Comparison of ENCODE assay signal across 8 mouse cellular contexts in genomic region chr17:31806025-31806424, GRCm38 (mm10). TPM values are rescaled to one million over a fixed set of nuclear protein-coding genes. Genes with fewer than 3 reads are reported as not detected.
A peak's percentile ranks its signal among the peaks of the same experiment; 100 is the strongest.
DNase-seq lines count a peak whose midpoint lies in the region; ATAC-seq and TF ChIP-seq lines count a peak whose summit lies in the region.

No protein-coding gene starts in this region.

- H3K36me3 ChIP-seq in heart, embryonic 13.5 days = no peaks in the 10 kb centered on the region
- no peaks in the 10 kb centered on the region for H3K36me3 ChIP-seq in neural tube, embryonic 13.5 days
- H3K36me3 ChIP-seq in kidney, embryonic 14.5 days (ENCODE audit: control insufficient read depth, insufficient read depth, low read length) = no peaks in the 10 kb centered on the region
- no peaks in the 10 kb centered on the region for H3K36me3 ChIP-seq in stomach, embryonic 16.5 days (ENCODE audit: control insufficient read depth, insufficient read depth, low read length)
- H3K36me3 ChIP-seq in liver, postnatal 0 days (replicated peaks; ENCODE audit: insufficient read depth, low read length) = no peaks in the 10 kb centered on the region

- no peak overlapping the region for H3K4me2 ChIP-seq in heart, embryonic 13.5 days
- no peak overlapping the region for H3K4me2 ChIP-seq in neural tube, embryonic 13.5 days
- H3K4me2 ChIP-seq in kidney, embryonic 14.5 days (replicated peaks; ENCODE audit: low read depth, low read length) = no peak overlapping the region
- H3K4me2 ChIP-seq in stomach, embryonic 16.5 days (ENCODE audit: low read depth, low read length) = no peak overlapping the region
- H3K4me2 ChIP-seq in liver, postnatal 0 days (ENCODE audit: low read depth, low read length) = no peak overlapping the region

- TF ChIP-seq EP300 in liver, postnatal 0 days (IDR thresholded peaks at IDR 0.05; ENCODE audit: low read depth) = no peak

- H3K27me3 ChIP-seq in heart, embryonic 13.5 days (replicated peaks) = no peaks in the 10 kb centered on the region
- H3K27me3 ChIP-seq in neural tube, embryonic 13.5 days = no peaks in the 10 kb centered on the region
- no peaks in the 10 kb centered on the region for H3K27me3 ChIP-seq in kidney, embryonic 14.5 days (ENCODE audit: control insufficient read depth, insufficient read depth, low read length)
- H3K27me3 ChIP-seq in stomach, embryonic 16.5 days (ENCODE audit: control insufficient read depth, insufficient read depth, low read length) = no peaks in the 10 kb centered on the region
- no peaks in the 10 kb centered on the region for H3K27me3 ChIP-seq in liver, postnatal 0 days (ENCODE audit: insufficient read depth, low read length)

- H3K9me3 ChIP-seq in heart, embryonic 13.5 days = no peaks in the 10 kb centered on the region
- no peaks in the 10 kb centered on the region for H3K9me3 ChIP-seq in neural tube, embryonic 13.5 days
- no peaks in the 10 kb centered on the region for H3K9me3 ChIP-seq in kidney, embryonic 14.5 days (ENCODE audit: control insufficient read depth, low read length)
- no peaks in the 10 kb centered on the region for H3K9me3 ChIP-seq in stomach, embryonic 16.5 days (replicated peaks; ENCODE audit: control insufficient read depth, low read length)
- H3K9me3 ChIP-seq in liver, postnatal 0 days (ENCODE audit: low read length) = no peaks in the 10 kb centered on the region

- intact Hi-C loops in heart, postnatal 25 days (cut with DNase I) = no loop called here

- WGBS in heart, embryonic 13.5 days = 45% methylated on average over 8 of the region's 8 CpGs
- 48% methylated on average over 8 of the region's 8 CpGs for WGBS in neural tube, embryonic 13.5 days
- WGBS in kidney, embryonic 14.5 days = 68% methylated on average over 8 of the region's 8 CpGs
- 50% methylated on average over 8 of the region's 8 CpGs for WGBS in stomach, embryonic 16.5 days
- WGBS in liver, postnatal 0 days (ENCODE audit: insufficient replicate concordance) = 65% methylated on average over 8 of the region's 8 CpGs

- no peak for ATAC-seq in heart, embryonic 13.5 days (ENCODE audit: extremely low read depth, insufficient number of reproducible peaks, low FRiP score, low TSS enrichment)
- no peak for ATAC-seq in neural tube, embryonic 13.5 days (ENCODE audit: low read depth)
- no peak for ATAC-seq in kidney, embryonic 14.5 days (ENCODE audit: low FRiP score, low TSS enrichment)
- ATAC-seq in stomach, embryonic 16.5 days (ENCODE audit: insufficient read depth, low FRiP score) = peak; percentile 61; the same call in 1 of the 2 replicates
- no peak for ATAC-seq in liver, postnatal 0 days

- DNase-seq in heart, postnatal 25 days (ENCODE audit: low spot score) = no peak
- DNase-seq in neural tube, embryonic 10.5 days (ENCODE audit: extremely low spot score, low spot score) = no peak
- DNase-seq in liver, postnatal 0 days = no peak
- no peak for DNase-seq in frontal cortex, postnatal 36 days (ENCODE audit: low spot score in 2 of 2)

- no peak overlapping the region for H3K27ac ChIP-seq in heart, embryonic 13.5 days (replicated peaks)
- H3K27ac ChIP-seq in neural tube, embryonic 13.5 days (replicated peaks) = peak overlapping the region; percentile 46
- H3K27ac ChIP-seq in kidney, embryonic 14.5 days (ENCODE audit: low read depth, low read length) = peak overlapping the region; percentile 59; the same call in 1 of the 2 replicates
- H3K27ac ChIP-seq in stomach, embryonic 16.5 days (ENCODE audit: low read length) = peak overlapping the region; percentile 57
- H3K27ac ChIP-seq in liver, postnatal 0 days (ENCODE audit: low read depth) = no peak overlapping the region

- H3K4me1 ChIP-seq in heart, embryonic 13.5 days = peaks cover 26% of the 10 kb centered on the region
- H3K4me1 ChIP-seq in neural tube, embryonic 13.5 days (replicated peaks) = peaks cover 15% of the 10 kb centered on the region
- H3K4me1 ChIP-seq in kidney, embryonic 14.5 days (ENCODE audit: control insufficient read depth, insufficient read depth, low read length) = peaks cover 12% of the 10 kb centered on the region; the same call in 1 of the 2 replicates
- H3K4me1 ChIP-seq in stomach, embryonic 16.5 days (ENCODE audit: control insufficient read depth, insufficient read depth, low read length) = 0 out of 2 replicates have a peak, but pooled peaks cover 5% of the 10 kb centered on the region
- peaks cover 8% of the 10 kb centered on the region for H3K4me1 ChIP-seq in liver, postnatal 0 days (ENCODE audit: insufficient read depth)

- TF ChIP-seq CTCF in liver, postnatal 0 days (IDR thresholded peaks at IDR 0.05; ENCODE audit: low read depth) = no peak

- peak overlapping the region; percentile 40; the same call in 1 of the 2 replicates for H3K9ac ChIP-seq in heart, embryonic 13.5 days
- H3K9ac ChIP-seq in neural tube, embryonic 13.5 days = no peak overlapping the region
- H3K9ac ChIP-seq in kidney, embryonic 14.5 days (ENCODE audit: low read depth, low read length) = no peak overlapping the region
- no peak overlapping the region for H3K9ac ChIP-seq in stomach, embryonic 16.5 days (ENCODE audit: low read length)
- H3K9ac ChIP-seq in liver, postnatal 0 days (replicated peaks) = no peak overlapping the region

- no peak overlapping the region for H3K4me3 ChIP-seq in heart, embryonic 13.5 days
- no peak overlapping the region for H3K4me3 ChIP-seq in neural tube, embryonic 13.5 days
- no peak overlapping the region for H3K4me3 ChIP-seq in kidney, embryonic 14.5 days (ENCODE audit: low read length)
- H3K4me3 ChIP-seq in stomach, embryonic 16.5 days (replicated peaks; ENCODE audit: low read length) = no peak overlapping the region
- H3K4me3 ChIP-seq in liver, postnatal 0 days (ENCODE audit: low read depth, low read length) = no peak overlapping the region

RNA-seq across cellular contexts. Expression of gene Sik1, which starts 49.6 kb away (rescaled TPM):
- polyA plus RNA-seq in heart, embryonic 13.5 days (2015; fragmentation: Nextera tagmentation; extraction: Ambion mirVana) = 17.2 and 17.6 TPM in 2 replicates
- total RNA-seq in heart, postnatal 25 days (2021) = 10 to 100 TPM; 18.7 to 29.0 TPM
- 17.0 and 20.1 TPM in 2 replicates for polyA plus RNA-seq in neural tube, embryonic 13.5 days (2015; fragmentation: Nextera tagmentation; extraction: Ambion mirVana)
- 16.8 and 17.3 TPM in 2 replicates for polyA plus RNA-seq in kidney, embryonic 14.5 days (2014; fragmentation: Nextera tagmentation; extraction: Ambion mirVana)
- polyA plus RNA-seq in stomach, embryonic 16.5 days (2015; fragmentation: Nextera tagmentation; extraction: Ambion mirVana) = 18.4 and 20.2 TPM in 2 replicates
- 7.8 and 8.1 TPM in 2 replicates for polyA plus RNA-seq in liver, postnatal 0 days (2015; fragmentation: Nextera tagmentation; extraction: Ambion mirVana)

Comparison
In these comparisons a context has a peak if more than half of its experiments do, and no peak if none do; other contexts are left out.
1. H3K27ac ChIP-seq: peak in neural tube, embryonic 13.5 days (single experiment), kidney, embryonic 14.5 days (single experiment) and stomach, embryonic 16.5 days (single experiment); none in heart, embryonic 13.5 days (single experiment) and liver, postnatal 0 days (single experiment).